Mouse (Mus musculus) cerebellum, adult 2 months (tissue): ENCODE results near the gene Unc13d.

Experiments used
- CTCF ChIP-seq: fragments of 200-500 bp; IDR thresholded peaks from 2 replicates; pipeline ENCODE4 v1.5.1; 2011; ENCODE audit warnings: low read depth, mild to moderate bottlenecking, control low read depth, low read length, moderate library complexity, borderline replicate concordance; ENCODE audit not compliant: insufficient read depth
- POLR2A ChIP-seq: fragments of 200-500 bp; IDR thresholded peaks from 2 replicates; pipeline ENCODE4 v1.6.1; 2011; ENCODE audit warnings: low read length, control low read depth, borderline replicate concordance; ENCODE audit not compliant: insufficient read depth

DNA sequence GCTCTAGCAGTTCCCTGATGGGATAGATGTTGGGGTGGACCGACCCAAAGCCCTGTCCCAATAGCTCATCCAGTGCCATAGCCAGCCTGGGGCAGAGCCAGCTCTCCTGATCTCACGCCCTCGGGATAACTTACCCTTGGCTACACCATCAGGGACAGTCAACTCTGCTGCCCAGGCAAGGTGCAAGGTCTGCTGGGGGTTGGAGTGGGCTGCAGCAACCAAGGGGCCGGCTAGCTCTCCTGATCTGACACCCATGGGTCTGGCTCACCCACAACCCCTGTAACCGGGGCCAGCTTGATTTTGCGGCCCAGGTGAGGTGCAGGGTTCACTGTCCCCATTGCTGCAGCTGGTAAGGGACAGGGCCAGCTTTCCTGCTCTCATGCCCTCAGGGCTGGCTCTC is 13.8 kb upstream of the Unc13d start:
- no peak for TF ChIP-seq CTCF
- TF ChIP-seq POLR2A: no peak
